Mouse (Mus musculus) liver, embryonic 15.5 days (tissue): ENCODE measurements around the gene Tie1. TPM values are rescaled to one million over a fixed set of nuclear protein-coding genes. Genes with fewer than 3 reads are reported as not detected.
"Not testable (repeated sequence)": the region's sequence is repeated elsewhere in the genome, so short reads cannot be mapped to it uniquely, and the experiment has no call there.

Source experiments
- ATAC-seq: fragments of 200-750 bp; cut with Nextera tagmentation; 2 replicates; pipeline ENCODE4 v1.8.0; 2017; ENCODE audit warnings: moderate number of reproducible peaks, mild to moderate bottlenecking, moderate library complexity; ENCODE audit not compliant: insufficient read depth
- H3K27ac ChIP-seq: fragments of 300-500 bp; sonication (generic); replicated peaks from 2 replicates; pipeline ENCODE4 v1.5.1; 2015; ENCODE audit warnings: mild to moderate bottlenecking, inconsistent platforms
- H3K27me3 ChIP-seq: fragments of 300-500 bp; sonication (generic); 2 replicates; pipeline ENCODE4 v1.6.1; 2015; ENCODE audit warnings: mild to moderate bottlenecking, inconsistent platforms
- H3K36me3 ChIP-seq: fragments of 300-500 bp; sonication (generic); replicated peaks from 2 replicates; pipeline ENCODE4 v1.6.1; 2015; ENCODE audit warnings: moderate library complexity, mild to moderate bottlenecking, inconsistent platforms
- H3K4me1 ChIP-seq: fragments of 300-500 bp; sonication (generic); replicated peaks from 2 replicates; pipeline ENCODE4 v1.6.1; 2015; ENCODE audit warnings: inconsistent platforms
- H3K4me2 ChIP-seq: fragments of 300-500 bp; sonication (generic); 2 replicates; pipeline ENCODE4 v1.6.1; 2015; ENCODE audit warnings: moderate library complexity, mild to moderate bottlenecking, inconsistent platforms
- H3K4me3 ChIP-seq: fragments of 300-500 bp; sonication (generic); replicated peaks from 2 replicates; pipeline ENCODE4 v1.5.1; 2015; ENCODE audit warnings: mild to moderate bottlenecking, inconsistent platforms
- H3K9ac ChIP-seq: fragments of 300-500 bp; sonication (generic); 2 replicates; pipeline ENCODE4 v1.6.1; 2015; ENCODE audit warnings: moderate library complexity, mild to moderate bottlenecking, inconsistent platforms
- H3K9me3 ChIP-seq: fragments of 300-500 bp; sonication (generic); replicated peaks from 2 replicates; pipeline ENCODE4 v1.6.1; 2016; ENCODE audit warnings: inconsistent platforms
- WGBS: fragments of 180-500 bp; shearing (Covaris S2); methylation state at CpG from one replicate; pipeline ENCODE4 v1.1.7; 2015; ENCODE audit warnings: mixed read lengths; ENCODE audit not compliant: insufficient replicate concordance; 5-methylcytosine and 5-hydroxymethylcytosine counted together
- polyA plus RNA-seq: library from polyadenylated mRNA; unstranded; fragments of >200 nt; fragmentation: Nextera tagmentation; extraction: Ambion mirVana; gene quantifications from 2 replicates; pipeline ENCODE4 v1.2.1, GENCODE M21; 2015

Tie1 gene
- polyA plus RNA-seq, 1 experiment from 2014 or later: 6.2 TPM

GRCm38 (mm10) chr4:118522248-118522647 is 32.4 kb upstream of the Tie1 start:
- no peak overlapping the region for H3K27ac ChIP-seq
- H3K4me3 ChIP-seq: no peak overlapping the region
- no peak for ATAC-seq
- H3K9ac ChIP-seq: no peak overlapping the region
- peaks cover 11% of the 10 kb centered on the region; the same call in 1 of the 2 replicates for H3K27me3 ChIP-seq
- no peak overlapping the region for H3K4me2 ChIP-seq
- no peaks in the 10 kb centered on the region for H3K36me3 ChIP-seq
- WGBS: 67% methylated on average over 7 of the region's 7 CpGs
- peaks cover 11% of the 10 kb centered on the region; the same call in 1 of the 2 replicates for H3K4me1 ChIP-seq
- no peaks in the 10 kb centered on the region for H3K9me3 ChIP-seq

DNA sequence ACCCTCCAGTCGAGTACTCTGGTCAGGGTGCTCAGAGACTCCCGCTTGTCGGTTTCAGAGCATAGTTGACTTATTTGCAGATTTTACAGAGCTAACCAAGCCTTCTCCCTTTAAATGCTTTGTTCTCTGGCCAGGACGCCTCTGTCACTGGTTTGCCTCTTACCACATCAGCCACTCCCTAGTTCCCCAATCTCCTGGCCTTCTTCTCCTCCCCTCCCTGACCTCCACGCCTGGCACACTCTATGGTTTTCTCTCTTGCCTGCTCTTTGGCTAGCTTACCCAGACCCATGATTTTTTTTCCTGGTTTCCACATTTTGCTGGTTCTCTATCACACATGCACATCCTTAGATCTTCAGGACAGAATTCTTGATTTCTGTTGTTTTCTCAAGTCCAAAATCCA is 28.3 kb upstream of the Tie1 start:
- Histone ChIP-seq H3K27ac (no peak overlapping the region), H3K27me3 (peaks cover 21% of the 10 kb centered on the region), H3K9ac (no peak overlapping the region), H3K4me2 (no peak overlapping the region), H3K4me1 (peaks cover 18% of the 10 kb centered on the region; the same call in 1 of the 2 replicates), H3K36me3 (no peaks in the 10 kb centered on the region), H3K4me3 (no peak overlapping the region), H3K9me3 (no peaks in the 10 kb centered on the region)
- no peak for ATAC-seq
- 46% methylated on average over 5 of the region's 5 CpGs for WGBS

DNA sequence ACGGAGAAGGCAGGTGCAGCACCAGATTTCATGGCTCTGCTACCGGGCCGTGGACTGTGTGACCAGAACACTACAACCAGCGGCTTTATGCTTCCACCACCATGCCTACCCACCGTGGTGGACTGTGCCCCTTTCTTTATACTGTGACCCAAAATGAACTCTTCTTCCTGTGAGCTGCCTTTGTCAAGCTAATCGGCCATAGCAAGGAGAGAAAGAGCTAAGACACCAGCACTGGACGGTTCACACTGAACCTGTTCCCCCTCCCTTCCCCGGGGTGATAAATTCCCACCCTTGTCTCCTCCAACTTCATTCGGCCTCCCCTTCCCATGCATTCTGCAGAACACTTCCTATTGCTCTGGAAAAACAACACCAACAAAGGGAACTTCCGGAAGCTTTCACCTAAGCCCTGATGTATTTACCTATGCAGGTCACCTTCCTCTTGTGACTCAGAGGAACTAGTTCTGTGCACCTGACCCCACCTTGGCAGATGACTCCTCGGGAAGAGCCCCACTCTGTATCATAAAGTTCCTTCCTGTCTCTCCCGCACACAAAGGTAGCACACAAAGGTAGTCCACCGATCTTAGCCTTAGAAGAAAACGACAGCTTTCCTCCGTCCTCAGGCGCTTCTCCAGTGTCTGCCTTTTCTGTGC is 27.8 kb upstream of the Tie1 start:
- peaks cover 21% of the 10 kb centered on the region for H3K27me3 ChIP-seq
- H3K36me3 ChIP-seq: no peaks in the 10 kb centered on the region
- no peaks in the 10 kb centered on the region for H3K9me3 ChIP-seq
- no peak overlapping the region for H3K27ac ChIP-seq
- no peak overlapping the region for H3K9ac ChIP-seq
- H3K4me3 ChIP-seq: no peak overlapping the region
- no peak overlapping the region for H3K4me2 ChIP-seq
- ATAC-seq: no peak
- whole genome bisulfite sequencing: 29% methylated on average over 16 of the region's 16 CpGs
- H3K4me1 ChIP-seq: peaks cover 18% of the 10 kb centered on the region; the same call in 1 of the 2 replicates

DNA sequence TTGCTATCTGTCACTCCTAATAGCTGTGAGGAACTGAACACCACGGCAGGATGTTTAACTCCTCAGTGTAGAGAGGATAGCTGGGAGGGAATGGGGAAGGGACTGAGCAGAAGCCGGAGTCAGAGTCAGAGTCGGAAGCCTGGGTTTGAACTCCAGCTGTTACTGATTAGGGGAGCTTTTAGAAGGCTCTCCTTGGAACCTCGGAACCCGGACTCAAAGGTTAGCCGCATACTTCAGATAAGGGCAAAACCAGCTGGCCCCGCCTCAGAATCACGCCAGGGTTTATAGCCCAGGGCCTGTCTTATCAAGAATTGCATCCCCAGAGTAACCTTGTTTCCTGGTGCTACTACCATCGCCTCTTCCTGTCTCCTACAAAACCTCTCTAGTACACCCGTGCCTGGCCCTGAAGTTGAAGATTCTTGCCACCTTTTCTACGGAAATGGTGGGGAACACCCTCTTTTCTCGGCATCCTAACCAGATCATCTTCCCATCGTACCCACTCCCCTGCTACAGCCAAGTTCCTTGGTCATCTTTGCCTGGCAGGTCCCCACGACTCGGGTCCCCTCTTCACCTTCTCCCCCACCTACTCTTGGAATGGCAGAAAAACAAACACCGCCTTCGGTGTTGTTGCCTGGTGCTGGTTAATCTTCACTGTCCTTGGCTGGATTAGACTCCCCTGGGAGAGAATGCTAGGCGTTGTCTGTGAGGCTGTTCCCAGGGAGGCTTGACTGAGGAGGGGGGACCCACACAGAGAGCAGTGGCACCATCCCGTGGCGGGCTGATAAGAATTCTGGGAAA is 27.0 kb upstream of the Tie1 start:
- Histone ChIP-seq H3K4me1 (peaks cover 18% of the 10 kb centered on the region; the same call in 1 of the 2 replicates), H3K9me3 (no peaks in the 10 kb centered on the region), H3K4me3 (no peak overlapping the region), H3K4me2 (no peak overlapping the region), H3K27ac (no peak overlapping the region), H3K27me3 (peaks cover 21% of the 10 kb centered on the region), H3K9ac (no peak overlapping the region), H3K36me3 (no peaks in the 10 kb centered on the region)
- no peak for ATAC-seq
- 13% methylated on average over 20 of the region's 20 CpGs for WGBS

DNA sequence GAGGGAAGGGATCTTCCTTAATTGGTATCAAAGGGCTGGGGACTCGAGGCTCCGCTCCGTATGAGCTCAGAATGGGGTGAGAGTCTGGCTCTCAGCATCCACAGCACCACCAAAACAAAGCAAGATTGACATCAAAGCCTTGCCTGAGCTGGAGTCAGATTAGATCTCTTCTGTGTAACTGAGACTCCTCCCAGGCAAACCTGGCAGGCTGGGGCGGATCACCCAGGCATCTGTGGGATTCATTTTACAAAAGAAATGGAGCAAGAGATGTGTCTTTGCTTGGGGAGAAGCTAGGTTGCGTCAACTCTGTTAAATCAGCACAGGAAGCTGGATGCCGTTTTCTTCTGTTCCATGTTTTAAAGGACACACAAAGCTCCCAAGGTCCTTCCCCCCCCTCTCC is 19.2 kb upstream of the Tie1 start:
- no peak for ATAC-seq
- WGBS: 48% methylated on average over 6 of the region's 6 CpGs
- no peaks in the 10 kb centered on the region for H3K9me3 ChIP-seq
- no peak overlapping the region for H3K4me3 ChIP-seq
- no peaks in the 10 kb centered on the region for H3K27me3 ChIP-seq
- H3K36me3 ChIP-seq: no peaks in the 10 kb centered on the region
- H3K4me2 ChIP-seq: no peak overlapping the region
- no peak overlapping the region for H3K9ac ChIP-seq
- H3K4me1 ChIP-seq: no peaks in the 10 kb centered on the region
- H3K27ac ChIP-seq: no peak overlapping the region

DNA sequence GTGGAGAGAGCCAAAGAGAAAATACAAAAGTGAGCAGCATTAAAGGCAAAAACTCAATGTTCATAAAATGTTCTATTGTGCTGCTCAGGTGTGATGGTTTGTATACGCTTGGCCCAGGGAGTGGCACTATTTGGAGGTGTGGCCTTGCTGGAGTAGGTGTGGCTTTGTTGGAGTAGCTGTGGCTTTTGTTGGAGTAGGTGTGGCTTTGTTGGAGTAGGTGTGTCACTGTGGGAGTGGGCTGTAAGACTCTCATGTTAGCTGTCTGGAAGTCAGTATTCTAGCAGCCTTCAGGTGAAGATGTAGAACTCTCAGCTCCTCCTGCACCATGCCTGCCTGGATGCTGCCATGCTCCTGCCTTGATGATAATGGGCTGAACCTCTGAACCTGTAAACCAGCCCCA is 17.3 kb upstream of the Tie1 start:
- not testable (repeated sequence) for H3K9ac ChIP-seq, H3K4me1 ChIP-seq, ATAC-seq, H3K36me3 ChIP-seq, H3K4me3 ChIP-seq, H3K4me2 ChIP-seq, H3K27ac ChIP-seq, H3K27me3 ChIP-seq, H3K9me3 ChIP-seq
- WGBS: 54% methylated on average over 1 of the region's 1 CpGs

- H3K4me1 ChIP-seq: no peaks in the 10 kb centered on the region
- no peak overlapping the region for H3K4me3 ChIP-seq
- ATAC-seq: no peak
- no peak overlapping the region for H3K27ac ChIP-seq
- no peaks in the 10 kb centered on the region for H3K36me3 ChIP-seq
- 58% methylated on average over 3 of the region's 3 CpGs for WGBS
- H3K27me3 ChIP-seq: no peaks in the 10 kb centered on the region
- H3K9me3 ChIP-seq: no peaks in the 10 kb centered on the region
- H3K4me2 ChIP-seq: no peak overlapping the region
- H3K9ac ChIP-seq: no peak overlapping the region
Measured at GRCm38 (mm10) chr4:118505551-118505950, 15.7 kb upstream of the Tie1 start.

GRCm38 (mm10) chr4:118500792-118501191 is 10.9 kb upstream of the Tie1 start:
- H3K4me2 ChIP-seq: no peak overlapping the region
- no peak overlapping the region for H3K9ac ChIP-seq
- no peak overlapping the region for H3K27ac ChIP-seq
- H3K4me3 ChIP-seq: no peak overlapping the region
- no peak for ATAC-seq
- H3K36me3 ChIP-seq: no peaks in the 10 kb centered on the region
- 62% methylated on average over 9 of the region's 9 CpGs for WGBS
- H3K9me3 ChIP-seq: no peaks in the 10 kb centered on the region
- no peaks in the 10 kb centered on the region for H3K4me1 ChIP-seq
- H3K27me3 ChIP-seq: no peaks in the 10 kb centered on the region

DNA sequence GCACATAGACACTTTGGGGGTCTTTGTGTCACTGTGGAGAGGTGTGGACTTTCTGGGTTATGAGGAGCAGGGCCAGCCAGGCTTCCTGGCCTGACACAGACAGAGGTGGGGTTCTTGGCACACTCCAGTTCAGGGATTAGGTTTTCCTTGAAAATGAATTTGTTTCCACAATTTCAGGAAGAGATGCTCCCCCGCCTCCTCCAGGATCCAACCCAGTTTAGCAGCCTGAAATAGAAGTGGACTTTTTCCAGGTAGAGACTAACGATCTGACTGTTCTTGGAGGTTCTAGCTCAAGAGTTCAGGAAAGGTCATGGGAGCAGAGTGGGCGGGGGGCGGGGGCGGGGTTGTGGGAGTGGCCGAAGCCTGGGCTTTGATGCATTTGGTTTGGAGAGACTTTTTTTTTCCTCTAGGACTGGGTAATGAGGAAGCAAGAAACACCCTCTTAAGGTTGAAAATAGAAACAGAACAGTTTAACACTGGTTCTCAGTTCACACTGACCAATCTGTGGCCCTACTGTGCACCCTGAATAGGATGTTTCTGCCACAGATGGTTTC is 10.4 kb upstream of the Tie1 start:
- Histone ChIP-seq H3K36me3 (no peaks in the 10 kb centered on the region), H3K9ac (no peak overlapping the region), H3K4me1 (no peaks in the 10 kb centered on the region), H3K27me3 (no peaks in the 10 kb centered on the region), H3K4me2 (no peak overlapping the region), H3K27ac (no peak overlapping the region), H3K9me3 (no peaks in the 10 kb centered on the region), H3K4me3 (no peak overlapping the region)
- 43% methylated on average over 6 of the region's 6 CpGs for WGBS
- no peak for ATAC-seq

- Histone ChIP-seq H3K9me3 (no peaks in the 10 kb centered on the region), H3K4me2 (no peak overlapping the region), H3K27me3 (no peaks in the 10 kb centered on the region), H3K36me3 (no peaks in the 10 kb centered on the region), H3K27ac (no peak overlapping the region), H3K4me1 (no peaks in the 10 kb centered on the region), H3K4me3 (no peak overlapping the region), H3K9ac (no peak overlapping the region)
- no peak for ATAC-seq
- WGBS: 73% methylated on average over 10 of the region's 10 CpGs
Measured at GRCm38 (mm10) chr4:118490461-118490860, 600 bp upstream of the Tie1 start.

GRCm38 (mm10) chr4:118476773-118477530 is 12.9 kb downstream of the Tie1 start:
- no peak overlapping the region for H3K4me3 ChIP-seq
- ATAC-seq: no peak
- H3K9ac ChIP-seq: no peak overlapping the region
- no peaks in the 10 kb centered on the region for H3K27me3 ChIP-seq
- no peaks in the 10 kb centered on the region for H3K9me3 ChIP-seq
- WGBS: 66% methylated on average over 15 of the region's 15 CpGs
- H3K36me3 ChIP-seq: no peaks in the 10 kb centered on the region
- H3K4me2 ChIP-seq: no peak overlapping the region
- no peaks in the 10 kb centered on the region for H3K4me1 ChIP-seq
- no peak overlapping the region for H3K27ac ChIP-seq
